Mouse (Mus musculus): ENCODE data around the gene Gm17349. TPM values are rescaled to one million over a fixed set of nuclear protein-coding genes. Genes with fewer than 3 reads are reported as not detected.
A peak's percentile ranks its signal among the peaks of the same experiment; 100 is the strongest.
"Not testable (repeated sequence)": the region's sequence is repeated elsewhere in the genome, so short reads cannot be mapped to it uniquely, and the experiment has no call there.

Gene Gm17349
- polyA plus RNA-seq, 1 experiment from 2014 or later: not detected

- Histone ChIP-seq H3K9me3 (replicated peaks; ENCODE audit: control insufficient read depth, low read length) (no peaks in the 10 kb centered on the region), H3K4me3 (ENCODE audit: low read length) (peak overlapping the region; percentile 42), H3K36me3 (ENCODE audit: control insufficient read depth, insufficient read depth) (peaks cover 24% of the 10 kb centered on the region), H3K27ac (ENCODE audit: low read length) (peak overlapping the region; percentile 95), H3K9ac (ENCODE audit: low read length) (peak overlapping the region; percentile 70; the same call in 1 of the 2 replicates), H3K27me3 (ENCODE audit: control insufficient read depth, insufficient read depth, low read length) (0 out of 2 replicates have a peak, but pooled peaks cover 2% of the 10 kb centered on the region), H3K4me2 (ENCODE audit: low read depth, low read length) (peak overlapping the region; percentile 82), H3K4me1 (ENCODE audit: control insufficient read depth, insufficient read depth, low read length) (peaks cover 37% of the 10 kb centered on the region)
- no peak for ATAC-seq (replicated peaks; ENCODE audit: extremely low read depth, insufficient read depth, low FRiP score)
- WGBS: 65% methylated on average over 5 of the region's 5 CpGs
Measured at GRCm38 (mm10) chr15:99703676-99704040, 1.6 kb downstream of the Gm17349 start.

- peaks cover 39% of the 10 kb centered on the region for H3K4me1 ChIP-seq (ENCODE audit: control insufficient read depth, insufficient read depth, low read length)
- 63% methylated on average over 9 of the region's 9 CpGs for WGBS
- no peak for ATAC-seq (replicated peaks; ENCODE audit: extremely low read depth, insufficient read depth, low FRiP score)
- H3K9me3 ChIP-seq (replicated peaks; ENCODE audit: control insufficient read depth, low read length): no peaks in the 10 kb centered on the region
- H3K36me3 ChIP-seq (ENCODE audit: control insufficient read depth, insufficient read depth): peaks cover 18% of the 10 kb centered on the region
- peak overlapping the region; percentile 89 for H3K9ac ChIP-seq (ENCODE audit: low read length)
- H3K4me3 ChIP-seq (ENCODE audit: low read length): peak overlapping the region; percentile 71
- H3K27ac ChIP-seq (ENCODE audit: low read length): peak overlapping the region; percentile 95
- H3K27me3 ChIP-seq (ENCODE audit: control insufficient read depth, insufficient read depth, low read length): 0 out of 2 replicates have a peak, but pooled peaks cover 4% of the 10 kb centered on the region
- peak overlapping the region; percentile 82 for H3K4me2 ChIP-seq (ENCODE audit: low read depth, low read length)
Measured at GRCm38 (mm10) chr15:99703104-99703503, 2.2 kb downstream of the Gm17349 start.

- WGBS: under 1% methylated on average over 66 of the region's 71 CpGs
- ATAC-seq (replicated peaks; ENCODE audit: extremely low read depth, insufficient read depth, low FRiP score): peak; percentile 87
- peak within 1 kb of the TSS; percentile 89 for H3K9ac ChIP-seq (ENCODE audit: low read length)
- H3K27ac ChIP-seq (ENCODE audit: low read length): peak within 1 kb of the TSS; percentile 95
- 0 out of 2 replicates have a peak, but pooled peaks cover 4% of the 10 kb centered on the region for H3K27me3 ChIP-seq (ENCODE audit: control insufficient read depth, insufficient read depth, low read length)
- H3K9me3 ChIP-seq (replicated peaks; ENCODE audit: control insufficient read depth, low read length): no peaks in the 10 kb centered on the region
- peaks cover 10% of the 10 kb centered on the region for H3K36me3 ChIP-seq (ENCODE audit: control insufficient read depth, insufficient read depth)
- H3K4me2 ChIP-seq (ENCODE audit: low read depth, low read length): peak within 1 kb of the TSS; percentile 82
- H3K4me3 ChIP-seq (ENCODE audit: low read length): peak within 1 kb of the TSS; percentile 71
- peaks cover 39% of the 10 kb centered on the region for H3K4me1 ChIP-seq (ENCODE audit: control insufficient read depth, insufficient read depth, low read length)
Measured at GRCm38 (mm10) chr15:99701999-99702900, 3.0 kb downstream of the Gm17349 start, which contains the start of gene Smarcd1. Smarcd1 (plus strand) TSS chr15:99702129.

- H3K4me2 ChIP-seq (ENCODE audit: low read depth, low read length): peak overlapping the region; percentile 59
- not testable (repeated sequence) for H3K9me3 ChIP-seq (replicated peaks; ENCODE audit: control insufficient read depth, low read length); H3K36me3 ChIP-seq (ENCODE audit: control insufficient read depth, insufficient read depth); H3K27me3 ChIP-seq (ENCODE audit: control insufficient read depth, insufficient read depth, low read length); ATAC-seq (replicated peaks; ENCODE audit: extremely low read depth, insufficient read depth, low FRiP score)
- peak overlapping the region; percentile 89 for H3K9ac ChIP-seq (ENCODE audit: low read length)
- H3K4me3 ChIP-seq (ENCODE audit: low read length): peak overlapping the region; percentile 71
- H3K4me1 ChIP-seq (ENCODE audit: control insufficient read depth, insufficient read depth, low read length): peaks cover 39% of the 10 kb centered on the region
- WGBS: 36% methylated on average over 16 of the region's 16 CpGs
- H3K27ac ChIP-seq (ENCODE audit: low read length): peak overlapping the region; percentile 95
Measured at GRCm38 (mm10) chr15:99701640-99701998, 3.7 kb downstream of the Gm17349 start.

GRCm38 (mm10) chr15:99700219-99701106, 4.8 kb downstream of the Gm17349 start:
- peaks cover 34% of the 10 kb centered on the region for H3K4me1 ChIP-seq (ENCODE audit: control insufficient read depth, insufficient read depth, low read length)
- whole genome bisulfite sequencing: 83% methylated on average over 18 of the region's 18 CpGs
- no peaks in the 10 kb centered on the region for H3K9me3 ChIP-seq (replicated peaks; ENCODE audit: control insufficient read depth, low read length)
- peaks cover under 1% of the 10 kb centered on the region; the same call in 1 of the 2 replicates for H3K36me3 ChIP-seq (ENCODE audit: control insufficient read depth, insufficient read depth)
- H3K4me2 ChIP-seq (ENCODE audit: low read depth, low read length): no peak overlapping the region
- no peak overlapping the region for H3K27ac ChIP-seq (ENCODE audit: low read length)
- no peak for ATAC-seq (replicated peaks; ENCODE audit: extremely low read depth, insufficient read depth, low FRiP score)
- no peak overlapping the region for H3K4me3 ChIP-seq (ENCODE audit: low read length)
- 0 out of 2 replicates have a peak, but pooled peaks cover 4% of the 10 kb centered on the region for H3K27me3 ChIP-seq (ENCODE audit: control insufficient read depth, insufficient read depth, low read length)
- H3K9ac ChIP-seq (ENCODE audit: low read length): no peak overlapping the region

GRCm38 (mm10) chr15:99699715-99700114, 5.6 kb downstream of the Gm17349 start:
- Histone ChIP-seq H3K9ac (ENCODE audit: low read length) (no peak overlapping the region), H3K9me3 (replicated peaks; ENCODE audit: control insufficient read depth, low read length) (no peaks in the 10 kb centered on the region), H3K4me2 (ENCODE audit: low read depth, low read length) (no peak overlapping the region), H3K27me3 (ENCODE audit: control insufficient read depth, insufficient read depth, low read length) (0 out of 2 replicates have a peak, but pooled peaks cover 4% of the 10 kb centered on the region), H3K4me1 (ENCODE audit: control insufficient read depth, insufficient read depth, low read length) (peaks cover 35% of the 10 kb centered on the region), H3K27ac (ENCODE audit: low read length) (no peak overlapping the region), H3K4me3 (ENCODE audit: low read length) (no peak overlapping the region), H3K36me3 (ENCODE audit: control insufficient read depth, insufficient read depth) (no peaks in the 10 kb centered on the region)
- WGBS: 84% methylated on average over 10 of the region's 10 CpGs
- ATAC-seq (replicated peaks; ENCODE audit: extremely low read depth, insufficient read depth, low FRiP score): no peak

GRCm38 (mm10) chr15:99698533-99699085, 6.7 kb downstream of the Gm17349 start:
- no peak overlapping the region for H3K4me3 ChIP-seq (ENCODE audit: low read length)
- ATAC-seq (replicated peaks; ENCODE audit: extremely low read depth, insufficient read depth, low FRiP score): no peak
- 0 out of 2 replicates have a peak, but pooled peaks cover 4% of the 10 kb centered on the region for H3K27me3 ChIP-seq (ENCODE audit: control insufficient read depth, insufficient read depth, low read length)
- H3K4me1 ChIP-seq (ENCODE audit: control insufficient read depth, insufficient read depth, low read length): peaks cover 27% of the 10 kb centered on the region
- H3K4me2 ChIP-seq (ENCODE audit: low read depth, low read length): no peak overlapping the region
- 29% methylated on average over 20 of the region's 20 CpGs for WGBS
- no peak overlapping the region for H3K27ac ChIP-seq (ENCODE audit: low read length)
- H3K9ac ChIP-seq (ENCODE audit: low read length): no peak overlapping the region
- H3K36me3 ChIP-seq (ENCODE audit: control insufficient read depth, insufficient read depth): no peaks in the 10 kb centered on the region
- H3K9me3 ChIP-seq (replicated peaks; ENCODE audit: control insufficient read depth, low read length): no peaks in the 10 kb centered on the region

- H3K4me1 ChIP-seq (ENCODE audit: control insufficient read depth, insufficient read depth, low read length): peaks cover 19% of the 10 kb centered on the region
- H3K4me3 ChIP-seq (ENCODE audit: low read length): no peak overlapping the region
- no peaks in the 10 kb centered on the region for H3K9me3 ChIP-seq (replicated peaks; ENCODE audit: control insufficient read depth, low read length)
- peaks cover 7% of the 10 kb centered on the region; the same call in 1 of the 2 replicates for H3K27me3 ChIP-seq (ENCODE audit: control insufficient read depth, insufficient read depth, low read length)
- ATAC-seq (replicated peaks; ENCODE audit: extremely low read depth, insufficient read depth, low FRiP score): no peak
- H3K9ac ChIP-seq (ENCODE audit: low read length): no peak overlapping the region
- no peak overlapping the region for H3K4me2 ChIP-seq (ENCODE audit: low read depth, low read length)
- H3K36me3 ChIP-seq (ENCODE audit: control insufficient read depth, insufficient read depth): no peaks in the 10 kb centered on the region
- H3K27ac ChIP-seq (ENCODE audit: low read length): no peak overlapping the region
- WGBS: 15% methylated on average over 2 of the region's 2 CpGs
Measured at GRCm38 (mm10) chr15:99697309-99697708, 8.0 kb downstream of the Gm17349 start.
